Mouse (Mus musculus) CH12.LX (cell line): ENCODE measurements around the gene Hsd17b14.

Source experiments
- EP300 ChIP-seq: IDR thresholded peaks from 2 replicates; pipeline ENCODE4 v1.6.1; 2011; ENCODE audit warnings: low read length, improper control_type of control experiment
- MAZ ChIP-seq: IDR thresholded peaks from 2 replicates; pipeline ENCODE4 v1.6.1; 2012; ENCODE audit warnings: low read depth, mild to moderate bottlenecking, inconsistent platforms, low read length, improper control_type of control experiment, moderate library complexity
- POLR2AphosphoS2 ChIP-seq: IDR thresholded peaks from 2 replicates; pipeline ENCODE4 v1.6.1; 2011; ENCODE audit warnings: low read depth, low read length, improper control_type of control experiment
- TBP ChIP-seq: conservative IDR thresholded peaks from 2 replicates; pipeline ENCODE4 v1.6.1; 2011; ENCODE audit warnings: low read depth, low read length, improper control_type of control experiment

DNA sequence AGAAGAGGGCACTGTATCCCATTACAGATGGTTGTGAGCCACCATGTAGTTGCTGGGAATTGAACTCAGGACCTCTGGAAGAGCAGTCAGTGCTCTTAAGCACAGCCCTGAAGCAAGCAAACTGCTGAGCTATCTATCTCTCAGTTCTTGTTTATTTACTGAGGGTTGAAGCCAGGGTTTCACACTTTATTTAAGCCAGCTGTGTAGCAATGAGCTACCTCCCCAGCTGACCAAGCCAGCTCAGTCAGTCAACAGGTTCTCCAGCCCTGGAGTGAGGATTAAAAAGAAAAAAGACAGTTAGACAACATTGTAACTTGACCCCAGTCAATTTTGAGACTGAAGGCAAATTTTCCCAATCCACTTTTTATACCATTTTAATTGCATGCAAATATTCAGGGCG, 19.0 kb upstream of the Hsd17b14 start:
- TF ChIP-seq TBP (no peak), EP300 (no peak), POLR2AphosphoS2 (no peak), MAZ (no peak)
